Mouse (Mus musculus): ENCODE results near the gene Serpina3g. TPM values are rescaled to one million over a fixed set of nuclear protein-coding genes. Genes with fewer than 3 reads are reported as not detected.
A peak's percentile ranks its signal among the peaks of the same experiment; 100 is the strongest.
"Not testable (repeated sequence)": the region's sequence is repeated elsewhere in the genome, so short reads cannot be mapped to it uniquely, and the experiment has no call there.

Gene Serpina3g
- 1 to 10 TPM; 1.2 to 2.3 TPM for total RNA-seq (2021)
- long read RNA-seq, experiment 1, partial matches to known transcripts = 1 of 2 reads
- long read RNA-seq, experiment 1, other reads (novel, unspliced or antisense) = 1 of 2 reads
- long read RNA-seq, experiment 2 = 0 reads

DNA sequence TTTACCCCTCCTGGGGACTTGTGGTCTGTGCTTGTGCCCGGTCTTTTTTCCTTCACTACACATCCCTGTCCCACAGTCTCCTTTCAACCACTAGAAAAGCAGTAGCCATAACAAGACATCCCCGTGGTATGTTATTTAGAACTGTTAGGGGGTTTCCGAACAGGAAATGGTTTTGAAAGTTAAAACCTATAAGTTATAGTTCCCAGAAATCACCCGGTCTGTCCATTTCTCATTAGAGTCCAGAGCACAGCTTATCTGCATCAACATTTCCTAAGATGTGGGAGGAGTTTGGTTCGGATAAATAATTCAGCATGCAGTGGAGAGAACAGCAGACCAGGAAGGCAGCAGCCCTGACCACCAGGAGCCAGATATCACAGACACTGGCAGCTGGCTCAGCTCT, at the start of gene Serpina3g:
TSS of gene Serpina3g (plus strand) at position 331 of the 400 bp plus-strand sequence.
- DNase-seq = no peak
- intact Hi-C loops (cut with DNase I) = no loop called here

GRCm38 (mm10) chr12:104189246-104189645, 46.8 kb upstream of the Serpina3g start:
- intact Hi-C loops (cut with DNase I) = no loop called here

DNA sequence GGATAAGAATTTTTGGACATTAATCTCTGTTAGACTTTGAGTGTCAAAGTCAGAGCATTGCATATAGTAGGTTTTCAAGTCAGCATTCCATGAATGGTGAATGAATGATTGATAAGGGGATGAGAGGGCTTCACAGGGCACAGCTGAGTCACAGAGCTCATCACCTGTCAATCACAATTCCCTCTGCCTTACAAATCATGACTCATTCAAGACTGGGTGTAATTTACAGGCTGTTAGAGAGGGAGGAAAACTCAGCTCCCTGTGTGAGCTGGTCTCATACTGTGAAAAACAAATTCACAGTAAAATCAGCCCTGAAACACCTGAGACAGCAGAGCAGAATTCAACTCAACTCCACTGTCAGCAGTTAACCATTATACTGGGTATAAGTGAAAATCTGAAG, 45.2 kb upstream of the Serpina3g start:
- no peak for DNase-seq
- intact Hi-C loops (cut with DNase I) = no loop called here

More at GRCm38 (mm10) chr12:104189246-104189645, 46.8 kb upstream of the Serpina3g start:
- no peak for DNase-seq

DNA sequence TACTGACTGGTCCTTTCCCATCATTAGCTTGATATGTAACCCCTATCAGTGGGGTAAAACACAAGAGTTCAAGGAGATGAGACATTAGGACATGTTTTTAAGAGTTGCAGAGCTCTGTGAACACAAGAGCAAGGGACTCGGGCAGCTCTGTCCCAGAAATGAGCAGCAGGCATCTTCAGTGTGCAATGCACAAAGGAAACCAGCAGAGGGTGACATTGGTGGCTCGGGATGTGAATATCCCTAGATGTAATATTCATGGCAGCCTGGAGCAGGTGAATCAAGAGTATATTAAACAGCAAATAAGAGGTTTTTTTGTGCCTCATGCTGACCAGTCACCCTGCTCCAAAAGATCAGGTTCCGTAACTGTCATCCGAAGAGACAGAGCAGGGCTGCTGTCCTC, 26.9 kb upstream of the Serpina3g start:
- no peak for DNase-seq
- intact Hi-C loops (cut with DNase I) = no loop called here

GRCm38 (mm10) chr12:104209802-104210201, 26.2 kb upstream of the Serpina3g start:
- intact Hi-C loops (cut with DNase I) = no loop called here
- no peak for DNase-seq

DNA sequence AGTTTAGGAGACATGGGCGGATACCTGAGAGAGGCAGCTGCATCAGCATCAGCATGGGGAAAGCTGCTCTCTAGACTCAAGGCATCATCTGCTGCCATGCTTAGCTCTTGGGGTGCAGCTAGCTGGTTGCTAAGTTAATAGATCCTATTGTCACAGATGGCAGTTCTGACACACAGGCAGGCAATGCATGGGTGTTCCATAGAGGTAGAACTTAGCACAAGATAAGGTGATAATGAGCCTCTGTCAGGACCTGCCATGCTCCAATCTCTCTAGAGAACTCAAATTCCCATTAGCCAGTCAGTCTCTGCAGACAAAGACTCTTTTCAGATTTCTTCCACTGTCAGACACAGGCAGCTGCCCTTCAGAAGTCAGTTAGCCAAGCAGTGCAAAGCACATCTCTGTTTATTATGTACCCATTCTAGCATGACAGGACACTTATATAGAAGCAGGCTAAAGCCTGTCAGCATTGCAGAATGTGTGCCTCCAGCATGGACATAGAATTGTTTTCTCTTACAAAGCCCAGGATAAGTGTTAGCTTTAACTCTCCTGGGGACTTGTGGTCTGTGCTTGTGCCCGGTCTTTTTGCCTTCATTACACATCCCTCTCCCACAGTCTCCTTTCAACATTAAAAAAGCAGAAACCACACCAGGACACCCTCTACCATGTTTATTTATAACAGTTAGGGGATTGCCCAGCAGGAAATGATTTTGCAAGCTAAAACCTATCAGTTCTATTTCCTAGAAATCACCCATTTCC, 22.2 kb upstream of the Serpina3g start:
- intact Hi-C loops (cut with DNase I) = no loop called here
- no peak for DNase-seq

GRCm38 (mm10) chr12:104214445-104214753, 21.6 kb upstream of the Serpina3g start, which contains the start of gene Serpina3f:
Gene Serpina3f (plus strand): TSS chr12:104214544.
- no peak for DNase-seq
- intact Hi-C loops (cut with DNase I) = no loop called here

DNA sequence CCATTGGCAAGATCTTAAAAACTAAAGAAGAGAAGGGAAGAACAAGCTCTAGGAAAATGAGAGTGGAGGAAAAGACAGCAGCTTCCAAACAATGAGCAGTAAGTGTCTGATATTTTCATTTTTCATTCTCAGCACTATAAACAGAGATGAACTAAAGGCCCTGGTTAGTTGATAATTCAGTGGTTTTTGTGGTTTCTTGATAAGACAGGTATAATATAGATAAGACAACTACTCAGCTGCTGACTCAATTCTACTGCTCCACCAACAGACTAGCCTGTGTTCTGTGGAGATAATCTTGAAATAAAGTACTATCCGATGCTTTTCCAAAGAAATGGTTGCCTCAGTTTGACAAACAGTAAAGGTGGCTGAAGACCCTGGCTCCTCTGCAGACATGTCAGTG, 20.8 kb upstream of the Serpina3g start:
- intact Hi-C loops (cut with DNase I) = no loop called here
- DNase-seq = no peak

DNA sequence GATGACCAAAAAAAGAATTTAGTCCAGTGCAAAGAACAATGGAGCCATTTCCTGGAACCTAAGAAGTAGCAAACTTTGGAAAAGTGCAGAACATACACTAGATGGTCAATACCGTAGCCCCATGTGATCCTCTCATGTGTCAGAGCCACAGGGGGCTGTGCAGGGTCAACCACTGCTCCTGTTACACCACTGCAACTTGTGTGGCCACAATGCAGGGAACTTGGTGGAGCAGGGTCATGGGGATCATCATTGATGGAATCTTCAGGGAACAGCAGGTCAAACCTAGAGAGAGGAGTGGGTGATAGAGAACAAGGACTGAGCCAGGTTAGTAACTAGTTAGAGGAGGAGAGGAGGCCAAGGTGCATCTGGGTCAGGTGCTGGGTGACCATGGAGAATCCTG, 14.4 kb upstream of the Serpina3g start:
- no peak for DNase-seq

GRCm38 (mm10) chr12:104223690-104224089, 12.4 kb upstream of the Serpina3g start:
- DNase-seq = no peak
- intact Hi-C loops (cut with DNase I) = loop anchor here (2.0 to 10.0 kb wide), 2 partner anchors 33 to 191 kb away; no protein-coding TSS in a partner anchor

More for the DNA sequence above, 14.4 kb upstream of the Serpina3g start:
- intact Hi-C loops (cut with DNase I) = loop anchor here (2.0 to 10.0 kb wide), 2 partner anchors 35 to 193 kb away; no protein-coding TSS in a partner anchor

GRCm38 (mm10) chr12:104224598-104225300, 11.3 kb upstream of the Serpina3g start:
- intact Hi-C loops (cut with DNase I) = loop anchor here (10.0 kb wide), 1 partner anchor 190 kb away; no protein-coding TSS in a partner anchor

DNA sequence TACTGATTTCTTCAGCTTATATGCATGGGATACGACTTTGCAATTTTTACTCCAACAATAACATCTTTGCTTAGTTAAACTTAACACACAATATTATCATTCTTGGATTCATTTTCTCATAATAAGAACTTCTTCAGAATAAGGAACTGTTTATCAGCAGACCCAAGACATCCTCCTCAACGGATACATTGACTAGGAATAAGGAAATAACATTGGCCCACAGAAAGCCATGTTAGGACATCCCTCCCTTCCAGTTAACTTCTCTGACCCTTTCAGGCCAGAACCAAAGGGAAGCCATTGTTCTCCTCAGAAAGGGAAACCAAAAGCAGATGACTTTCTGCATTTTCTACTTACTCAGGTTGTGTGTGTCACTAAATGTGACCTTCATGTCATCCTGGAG, 5.3 kb upstream of the Serpina3g start:
- intact Hi-C loops (cut with DNase I) = no loop called here
- DNase-seq = no peak

More at GRCm38 (mm10) chr12:104224598-104225300, 11.3 kb upstream of the Serpina3g start:
- peak in 1 of 2 experiments; percentile 33 for DNase-seq

DNA sequence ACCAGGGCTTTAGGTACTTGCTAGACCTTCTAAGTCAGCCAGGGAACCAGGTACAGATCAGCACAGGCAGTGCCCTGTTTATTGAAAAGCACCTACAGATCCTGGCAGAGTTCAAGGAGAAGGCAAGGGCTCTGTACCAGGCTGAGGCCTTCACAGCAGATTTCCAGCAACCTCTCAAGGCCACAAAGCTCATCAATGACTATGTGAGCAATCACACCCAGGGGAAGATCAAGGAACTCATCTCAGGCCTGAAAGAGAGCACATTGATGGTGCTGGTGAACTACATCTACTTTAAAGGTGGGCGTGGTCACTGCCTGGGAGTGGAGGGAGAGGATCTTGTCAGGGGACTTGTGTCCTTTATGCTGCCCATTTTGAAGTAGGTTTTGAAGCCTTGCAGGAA, 2.0 kb downstream of the Serpina3g start:
- intact Hi-C loops (cut with DNase I); DNase-seq: not testable (repeated sequence)

DNA sequence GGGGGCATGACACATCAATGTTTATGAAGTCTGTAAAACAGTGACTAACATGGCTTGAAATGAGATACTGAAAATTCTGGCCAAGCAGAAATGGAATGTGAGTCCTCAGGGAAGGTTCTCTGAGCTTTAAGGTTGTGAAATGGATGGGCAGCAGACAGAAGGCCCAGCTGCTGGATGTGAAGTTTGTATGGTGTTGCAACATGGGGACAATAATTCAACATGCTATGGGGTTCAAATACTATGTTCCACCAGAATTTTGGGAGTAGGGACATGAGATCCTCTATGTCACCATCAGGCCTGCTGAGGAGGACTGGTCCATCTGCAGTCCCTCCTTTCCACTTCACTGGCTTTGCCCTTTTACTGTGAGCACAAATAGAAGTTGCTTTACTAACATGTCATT, 7.3 kb downstream of the Serpina3g start:
- intact Hi-C loops (cut with DNase I) = no loop called here
- no peak for DNase-seq

- DNase-seq = peak in 1 of 2 experiments; percentile 9
- intact Hi-C loops (cut with DNase I) = no loop called here
These were observed 9.0 kb downstream of the Serpina3g start for GRCm38 (mm10) chr12:104245092-104245491.

DNA sequence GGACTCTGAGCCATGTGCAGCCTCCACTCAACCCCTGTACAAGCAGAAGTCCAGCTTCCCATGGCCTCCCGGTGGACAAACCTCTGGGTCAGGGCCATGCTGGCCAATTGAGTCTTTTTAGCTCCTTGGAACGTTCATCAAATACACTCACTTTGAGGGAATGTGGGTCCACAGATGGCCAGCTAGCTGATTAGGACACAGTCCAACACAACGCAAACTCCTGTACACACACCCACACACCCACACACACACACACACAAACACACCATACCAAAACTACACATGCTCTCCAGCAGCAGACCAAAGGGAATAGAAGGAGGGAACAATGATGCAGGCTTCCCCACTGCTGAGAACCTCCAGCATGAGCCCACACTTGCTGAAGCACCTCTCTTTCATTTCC, 9.6 kb downstream of the Serpina3g start:
- DNase-seq = peak; percentile 21 to 29
- intact Hi-C loops (cut with DNase I) = no loop called here

GRCm38 (mm10) chr12:104247553-104248002, 11.5 kb downstream of the Serpina3g start:
- DNase-seq = peak in 1 of 2 experiments; percentile 2
- intact Hi-C loops (cut with DNase I) = no loop called here

DNA sequence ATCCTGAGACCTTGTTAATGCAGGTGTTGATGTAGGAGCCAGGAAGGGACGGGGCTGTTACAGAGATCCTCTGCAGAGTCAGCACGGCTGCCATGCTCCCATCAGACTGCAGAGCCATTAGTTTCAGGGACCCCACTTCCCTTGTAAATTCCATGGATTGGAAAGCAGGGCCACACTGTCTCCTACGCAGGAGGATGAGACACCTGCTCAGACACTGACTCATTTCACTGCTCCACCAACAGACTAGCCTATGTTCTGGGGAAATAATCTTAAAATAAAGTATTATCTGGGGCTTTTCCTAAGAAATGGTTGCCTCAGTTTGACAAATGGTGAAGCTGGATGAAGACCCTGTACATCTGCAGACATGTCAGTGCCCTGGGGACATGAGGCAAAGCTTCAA, 12.2 kb downstream of the Serpina3g start:
- intact Hi-C loops (cut with DNase I) = no loop called here
- DNase-seq = no peak

- DNase-seq = no peak
- intact Hi-C loops (cut with DNase I) = no loop called here
These were observed 25.0 kb downstream of the Serpina3g start for GRCm38 (mm10) chr12:104261041-104261440.

- peak in 1 of 2 experiments; percentile 6 for DNase-seq
- intact Hi-C loops (cut with DNase I) = no loop called here
These were observed 26.8 kb downstream of the Serpina3g start, which contains the start of gene Serpina3i for GRCm38 (mm10) chr12:104262863-104263262. Gene Serpina3i (plus strand): TSS chr12:104263122.

DNA sequence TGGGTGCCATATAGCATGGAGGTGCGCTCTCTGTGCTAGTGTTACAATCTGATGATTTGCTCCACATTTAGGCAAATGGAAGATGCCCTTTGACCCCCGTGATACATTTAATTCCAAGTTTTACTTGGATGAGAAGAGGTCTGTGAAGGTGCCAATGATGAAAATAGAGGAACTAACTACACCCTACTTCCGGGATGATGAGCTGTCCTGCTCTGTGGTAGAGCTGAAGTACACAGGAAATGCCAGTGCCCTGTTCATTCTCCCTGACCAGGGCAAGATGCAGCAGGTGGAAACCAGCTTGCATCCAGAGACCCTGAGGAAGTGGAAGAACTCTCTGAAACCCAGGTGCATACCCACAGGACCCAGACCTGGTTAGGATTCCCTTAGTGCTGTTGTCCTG, 30.3 kb downstream of the Serpina3g start:
- intact Hi-C loops (cut with DNase I) = no loop called here
- DNase-seq = no peak

Data from heart, postnatal 14 days (tissue).